Mouse (Mus musculus): ENCODE measurements around the gene Capzb. TPM values are rescaled to one million over a fixed set of nuclear protein-coding genes. Genes with fewer than 3 reads are reported as not detected.
A peak's percentile ranks its signal among the peaks of the same experiment; 100 is the strongest.

Gene Capzb
- polyA plus RNA-seq, 1 experiment, result 186 TPM

- no peak for TF ChIP-seq POLR2A (IDR thresholded peaks at IDR 0.05; ENCODE audit: borderline replicate concordance, extremely low read depth, insufficient read depth, insufficient read length, poor library complexity, severe bottlenecking)
Measured at GRCm38 (mm10) chr4:139274573-139274972, 81.9 kb downstream of the Capzb start.

GRCm38 (mm10) chr4:139276411-139276810 lies 83.7 kb downstream of the Capzb start:
- DNase-seq (ENCODE audit: low read depth), result no peak
- TF ChIP-seq CTCF (IDR thresholded peaks at IDR 0.05; ENCODE audit: borderline replicate concordance, extremely low read depth, insufficient read depth, insufficient read length) (no peak), POLR2A (IDR thresholded peaks at IDR 0.05; ENCODE audit: borderline replicate concordance, extremely low read depth, insufficient read depth, insufficient read length, poor library complexity, severe bottlenecking) (no peak)

More at GRCm38 (mm10) chr4:139274573-139274972, 81.9 kb downstream of the Capzb start:
- DNase-seq (ENCODE audit: low read depth), result no peak

- DNase-seq (ENCODE audit: low read depth), result no peak
- TF ChIP-seq POLR2A (IDR thresholded peaks at IDR 0.05; ENCODE audit: borderline replicate concordance, extremely low read depth, insufficient read depth, insufficient read length, poor library complexity, severe bottlenecking), result no peak
- TF ChIP-seq CTCF (IDR thresholded peaks at IDR 0.05; ENCODE audit: borderline replicate concordance, extremely low read depth, insufficient read depth, insufficient read length), result no peak
Measured at GRCm38 (mm10) chr4:139280530-139280929, 87.8 kb downstream of the Capzb start.

GRCm38 (mm10) chr4:139281791-139282345 lies 89.2 kb downstream of the Capzb start:
- TF ChIP-seq POLR2A (IDR thresholded peaks at IDR 0.05; ENCODE audit: borderline replicate concordance, extremely low read depth, insufficient read depth, insufficient read length, poor library complexity, severe bottlenecking) (no peak), CTCF (IDR thresholded peaks at IDR 0.05; ENCODE audit: borderline replicate concordance, extremely low read depth, insufficient read depth, insufficient read length) (no peak)
- DNase-seq (ENCODE audit: low read depth), result no peak

- DNase-seq (ENCODE audit: low read depth), result peak; percentile 35
- TF ChIP-seq POLR2A (IDR thresholded peaks at IDR 0.05; ENCODE audit: borderline replicate concordance, extremely low read depth, insufficient read depth, insufficient read length, poor library complexity, severe bottlenecking), result no peak
- no peak for TF ChIP-seq CTCF (IDR thresholded peaks at IDR 0.05; ENCODE audit: borderline replicate concordance, extremely low read depth, insufficient read depth, insufficient read length)
Measured at GRCm38 (mm10) chr4:139282955-139283417, 90.3 kb downstream of the Capzb start.

- no peak for TF ChIP-seq CTCF (IDR thresholded peaks at IDR 0.05; ENCODE audit: borderline replicate concordance, extremely low read depth, insufficient read depth, insufficient read length)
- no peak for TF ChIP-seq POLR2A (IDR thresholded peaks at IDR 0.05; ENCODE audit: borderline replicate concordance, extremely low read depth, insufficient read depth, insufficient read length, poor library complexity, severe bottlenecking)
- no peak for DNase-seq (ENCODE audit: low read depth)
Measured at GRCm38 (mm10) chr4:139284877-139285276, 92.2 kb downstream of the Capzb start.

GRCm38 (mm10) chr4:139286234-139286633 lies 93.5 kb downstream of the Capzb start:
- DNase-seq (ENCODE audit: low read depth), result no peak
- TF ChIP-seq CTCF (IDR thresholded peaks at IDR 0.05; ENCODE audit: borderline replicate concordance, extremely low read depth, insufficient read depth, insufficient read length) (no peak), POLR2A (IDR thresholded peaks at IDR 0.05; ENCODE audit: borderline replicate concordance, extremely low read depth, insufficient read depth, insufficient read length, poor library complexity, severe bottlenecking) (no peak)

- peak; percentile 53 for DNase-seq (ENCODE audit: low read depth)
- TF ChIP-seq CTCF (IDR thresholded peaks at IDR 0.05; ENCODE audit: borderline replicate concordance, extremely low read depth, insufficient read depth, insufficient read length), result peak; percentile 98
- no peak for TF ChIP-seq POLR2A (IDR thresholded peaks at IDR 0.05; ENCODE audit: borderline replicate concordance, extremely low read depth, insufficient read depth, insufficient read length, poor library complexity, severe bottlenecking)
Measured at GRCm38 (mm10) chr4:139287122-139287863, 94.6 kb downstream of the Capzb start.

GRCm38 (mm10) chr4:139289017-139289416 lies 96.3 kb downstream of the Capzb start:
- DNase-seq (ENCODE audit: low read depth), result peak; percentile 42
- TF ChIP-seq POLR2A (IDR thresholded peaks at IDR 0.05; ENCODE audit: borderline replicate concordance, extremely low read depth, insufficient read depth, insufficient read length, poor library complexity, severe bottlenecking) (no peak), CTCF (IDR thresholded peaks at IDR 0.05; ENCODE audit: borderline replicate concordance, extremely low read depth, insufficient read depth, insufficient read length) (peak; percentile 71)

GRCm38 (mm10) chr4:139291099-139291498 lies 98.4 kb downstream of the Capzb start:
- DNase-seq (ENCODE audit: low read depth), result no peak
- TF ChIP-seq POLR2A (IDR thresholded peaks at IDR 0.05; ENCODE audit: borderline replicate concordance, extremely low read depth, insufficient read depth, insufficient read length, poor library complexity, severe bottlenecking), result no peak
- no peak for TF ChIP-seq CTCF (IDR thresholded peaks at IDR 0.05; ENCODE audit: borderline replicate concordance, extremely low read depth, insufficient read depth, insufficient read length)

- no peak for DNase-seq (ENCODE audit: low read depth)
- no peak for TF ChIP-seq POLR2A (IDR thresholded peaks at IDR 0.05; ENCODE audit: borderline replicate concordance, extremely low read depth, insufficient read depth, insufficient read length, poor library complexity, severe bottlenecking)
- no peak for TF ChIP-seq CTCF (IDR thresholded peaks at IDR 0.05; ENCODE audit: borderline replicate concordance, extremely low read depth, insufficient read depth, insufficient read length)
Measured at GRCm38 (mm10) chr4:139292038-139292437, 99.3 kb downstream of the Capzb start.

- no peak for TF ChIP-seq POLR2A (IDR thresholded peaks at IDR 0.05; ENCODE audit: borderline replicate concordance, extremely low read depth, insufficient read depth, insufficient read length, poor library complexity, severe bottlenecking)
- no peak for TF ChIP-seq CTCF (IDR thresholded peaks at IDR 0.05; ENCODE audit: borderline replicate concordance, extremely low read depth, insufficient read depth, insufficient read length)
- DNase-seq (ENCODE audit: low read depth), result peak; percentile 18
Measured at GRCm38 (mm10) chr4:139297566-139297965, 104.9 kb downstream of the Capzb start.

All from brain, embryonic 14.5 days (tissue).